Mouse (Mus musculus) adrenal gland, postnatal 4 days (tissue): ENCODE measurements around the gene Actn1. TPM values are rescaled to one million over a fixed set of nuclear protein-coding genes. Genes with fewer than 3 reads are reported as not detected.

Experiments used
- DNase-seq, 2 experiments: peaks; one replicate each; pipeline ENCODE4 v3.0.0; 2021 to 2022; ENCODE audit warnings: low spot score in 2 of 2, mixed read lengths in 2 of 2
- total RNA-seq, 2 experiments: library from RNA; stranded (reverse); gene quantifications; 2 replicates each; pipeline ENCODE4 v1.2.3; 2021

Gene Actn1
- total RNA-seq, 2 experiments from 2014 or later = 59.3 to 80.6 TPM

DNA sequence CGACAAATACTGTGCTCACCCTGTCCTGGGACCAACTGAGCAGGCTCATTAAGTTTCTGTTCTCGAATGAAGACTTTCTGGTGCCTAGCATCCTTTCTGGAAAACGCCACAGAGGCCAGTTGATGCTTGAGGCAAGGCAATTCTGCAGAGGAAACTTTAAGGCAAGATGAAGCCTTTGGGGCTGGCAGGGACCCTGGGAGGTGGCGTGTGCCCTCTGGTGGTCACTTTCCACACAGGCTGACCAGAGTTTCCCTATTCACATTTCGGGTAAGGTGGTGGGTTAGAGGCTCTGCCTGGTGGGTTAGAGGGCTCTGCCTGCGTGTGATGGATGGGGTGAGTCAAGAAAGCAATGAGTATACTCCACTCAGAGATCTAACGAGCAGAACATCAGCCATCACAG, 118.7 kb downstream of the Actn1 start:
- DNase-seq = no peak

DNA sequence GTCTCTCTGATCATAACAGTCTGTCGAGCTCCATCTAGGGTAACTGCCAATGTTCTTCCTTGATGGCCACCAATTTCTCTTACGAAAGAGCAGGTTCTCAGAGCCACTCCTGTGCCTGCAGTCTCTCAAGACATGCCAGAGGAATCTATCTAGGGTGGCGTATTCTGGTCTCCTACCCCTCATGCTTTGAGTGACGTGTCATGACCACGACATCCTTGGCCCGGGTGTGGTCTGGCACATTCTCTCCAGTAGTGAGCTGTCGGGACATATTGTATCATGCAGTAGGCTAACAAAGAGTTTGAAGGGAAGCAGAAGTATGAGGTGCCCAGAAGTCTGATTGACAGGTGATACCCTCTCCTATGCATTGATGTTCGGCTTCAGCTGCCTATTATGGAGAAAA, 119.2 kb downstream of the Actn1 start:
- no peak for DNase-seq

DNA sequence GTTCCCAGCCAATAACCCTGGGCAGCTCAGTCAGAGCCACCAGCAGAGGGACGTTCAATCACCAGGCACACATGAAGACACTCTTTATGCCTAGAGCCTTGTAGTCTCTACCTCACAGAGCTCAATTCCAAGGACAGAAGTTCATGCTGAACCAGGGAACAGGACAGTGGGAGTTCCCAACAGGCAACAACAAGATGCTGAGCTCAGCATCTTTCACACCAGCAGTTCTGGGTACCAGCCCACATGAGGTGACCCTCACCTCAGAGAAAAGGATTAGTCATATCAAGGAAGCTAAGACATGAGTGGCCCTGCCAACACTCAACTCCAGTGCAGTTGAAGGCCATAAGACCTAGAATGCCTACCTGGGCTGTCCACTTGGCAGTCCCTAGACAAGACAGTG, 122.4 kb downstream of the Actn1 start:
- DNase-seq = no peak

DNA sequence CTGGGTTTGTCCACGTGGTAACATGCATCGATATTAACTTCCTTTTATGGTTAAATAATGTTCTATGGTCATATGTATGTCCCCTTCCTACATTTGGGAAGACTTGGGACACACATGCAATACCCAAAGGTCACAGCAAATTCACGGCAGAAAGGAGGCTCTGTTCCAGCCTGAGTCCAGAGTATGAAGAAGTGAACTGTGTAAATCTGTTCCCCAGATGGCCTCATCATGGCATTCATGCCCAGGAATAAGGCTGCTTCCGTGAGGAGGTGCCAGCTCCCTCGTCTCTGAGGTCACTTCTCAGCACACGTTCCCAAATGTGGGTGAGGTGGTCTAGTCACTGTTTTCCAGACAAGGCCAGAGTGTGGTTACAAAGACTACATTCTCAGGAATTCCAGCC, 122.9 kb downstream of the Actn1 start:
- DNase-seq = no peak

DNA sequence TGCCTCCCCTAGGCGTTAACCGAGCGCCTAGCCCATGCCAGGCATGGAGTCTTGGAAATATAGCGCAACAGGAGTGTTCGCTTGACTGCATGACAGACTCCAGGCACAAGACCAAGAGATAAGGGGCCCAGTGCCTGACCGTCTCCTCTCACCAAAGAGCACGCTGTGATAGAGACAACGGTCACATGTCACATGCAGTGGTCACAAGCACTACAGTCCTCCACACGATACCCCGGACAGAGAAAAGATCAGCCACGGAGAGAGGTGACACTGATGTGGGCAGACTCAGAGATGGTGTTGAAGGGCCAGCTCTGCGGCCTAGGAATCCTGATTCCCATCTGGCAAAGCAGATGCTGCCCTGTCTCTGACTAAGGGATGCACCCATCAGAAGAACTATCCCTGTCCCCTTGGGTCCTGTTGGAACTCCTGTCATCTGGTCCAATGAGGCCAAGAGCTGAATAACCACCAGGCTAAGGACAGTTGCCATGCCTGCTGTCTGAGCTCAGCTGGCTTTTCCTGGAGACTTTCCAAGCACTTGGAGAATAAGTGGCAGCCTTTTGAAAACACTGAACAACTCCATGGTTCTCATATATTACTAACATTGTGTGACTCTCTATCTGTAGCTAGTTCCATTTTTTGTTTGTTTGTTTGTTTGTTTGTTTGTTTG, 123.8 kb downstream of the Actn1 start:
- DNase-seq = no peak

DNA sequence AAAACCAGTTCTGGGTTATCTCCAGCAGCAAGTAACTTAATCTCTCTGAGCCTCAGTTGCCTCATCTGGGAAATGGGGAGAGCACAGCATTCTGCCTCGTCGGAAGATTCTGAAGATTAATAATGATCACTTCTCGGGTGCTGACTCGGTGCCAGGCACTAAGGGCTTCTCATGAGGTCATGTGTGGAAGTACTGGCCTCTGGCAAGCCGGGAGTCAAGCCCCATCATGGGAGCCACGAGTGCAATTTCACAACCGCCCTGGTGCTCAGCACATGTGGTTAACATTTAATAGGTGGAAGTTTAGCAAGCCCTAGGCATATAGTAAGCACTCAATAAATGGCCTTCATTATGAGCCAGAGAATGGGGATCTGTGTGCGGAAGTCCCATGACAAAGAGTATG, 125.0 kb downstream of the Actn1 start:
- DNase-seq = no peak

DNA sequence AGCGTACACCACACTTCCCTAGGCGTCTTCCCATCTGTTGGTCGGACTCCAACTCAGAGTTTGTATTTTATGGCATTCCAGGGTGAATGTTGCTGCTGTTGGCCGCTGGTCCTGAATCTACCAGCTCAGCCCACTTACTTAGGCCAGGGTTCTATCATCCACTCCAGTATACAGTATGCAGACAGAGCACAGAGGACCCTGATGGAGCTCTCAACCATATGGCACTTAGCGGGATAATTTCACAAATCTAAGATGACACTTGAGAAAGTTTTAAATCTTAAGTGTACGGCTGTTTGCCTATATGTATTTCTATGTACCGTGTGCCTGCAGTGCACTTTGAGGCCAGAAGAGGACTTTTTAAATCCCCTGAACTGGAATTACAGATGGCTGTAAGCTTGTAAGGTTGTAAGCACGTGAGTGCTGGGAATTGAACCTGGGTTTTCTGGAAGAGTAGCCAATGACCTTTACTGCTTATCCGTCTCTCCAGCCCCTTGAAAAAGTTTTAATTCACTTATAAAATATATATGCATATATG, 127.1 kb downstream of the Actn1 start:
- DNase-seq = no peak

DNA sequence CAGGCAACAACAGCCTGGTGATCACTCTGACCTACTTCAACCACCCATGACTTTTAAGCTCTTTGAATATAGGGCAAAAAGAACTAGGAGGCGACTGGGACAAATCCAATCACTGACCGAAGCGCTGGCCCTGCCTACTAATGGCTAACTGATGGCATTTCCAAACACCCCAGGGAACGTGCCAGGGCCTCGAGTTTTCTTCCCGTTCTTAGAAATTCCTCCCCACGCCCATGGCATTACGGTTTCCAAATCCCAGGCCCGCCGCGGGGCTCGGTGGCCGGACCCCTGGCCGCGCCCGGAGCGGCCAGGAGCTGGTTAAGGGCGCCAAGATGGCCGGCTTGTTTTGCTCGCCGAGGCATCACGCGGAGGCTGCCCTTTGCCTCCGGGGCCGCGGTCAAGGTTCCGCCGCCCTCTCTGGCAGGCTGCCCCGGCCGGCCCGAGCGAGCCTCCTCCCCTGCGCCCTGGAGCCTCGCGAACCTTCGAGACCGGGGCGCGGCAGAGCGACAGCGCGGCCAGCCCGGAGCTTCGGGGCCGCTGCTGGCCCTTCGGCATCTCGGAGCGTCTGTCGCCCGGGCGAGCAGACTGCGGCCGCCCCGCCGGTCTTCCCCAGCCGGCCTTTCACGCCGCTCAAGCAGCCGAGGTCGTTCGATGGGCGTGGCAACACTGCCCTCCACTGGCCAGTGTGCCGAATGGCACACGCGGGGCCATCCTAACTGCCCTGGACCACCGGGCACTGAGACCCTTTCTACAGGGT, 127.7 kb downstream of the Actn1 start:
- DNase-seq = peak; percentile 67 to 78

DNA sequence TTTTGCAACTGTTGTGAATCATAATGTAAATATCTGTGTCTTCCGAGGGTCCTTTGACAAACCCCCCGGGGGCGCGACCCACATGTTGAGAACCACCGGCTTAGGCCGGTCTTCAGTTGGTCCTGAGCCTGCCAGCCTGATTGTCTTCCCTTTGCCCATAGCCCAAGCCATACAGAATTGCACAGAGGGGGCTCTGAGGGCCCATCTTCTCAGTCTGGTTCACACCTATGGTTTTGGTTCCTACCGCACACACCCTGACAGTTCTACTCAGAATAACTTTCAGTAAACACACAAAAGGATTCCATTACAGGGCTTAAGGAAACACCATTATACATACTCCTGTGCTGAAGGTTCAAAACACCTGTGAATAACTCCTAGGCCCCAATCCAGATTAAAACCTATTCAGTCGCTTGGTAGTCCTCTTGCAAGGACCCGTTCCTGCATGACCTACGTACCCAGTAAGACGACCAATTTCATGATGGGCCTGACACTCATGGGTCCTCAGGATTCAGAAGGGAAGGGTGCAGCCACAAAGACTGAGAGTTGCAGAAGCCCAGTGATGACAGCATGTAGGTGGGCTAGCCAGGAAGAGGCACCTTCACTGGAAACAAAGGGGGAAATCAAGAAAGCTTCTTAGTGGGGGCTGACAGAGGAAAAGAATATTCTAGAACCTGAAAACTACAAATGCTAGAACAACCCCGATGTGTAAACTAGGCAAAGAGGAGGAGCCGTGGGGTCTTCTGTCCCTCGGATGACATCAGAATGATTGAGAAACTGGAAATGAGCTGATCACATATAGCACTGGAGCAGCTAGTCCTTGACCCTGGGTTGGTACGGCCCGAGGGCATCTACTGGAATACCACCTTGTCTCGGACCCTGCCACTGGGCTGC, 128.6 kb downstream of the Actn1 start:
- DNase-seq = no peak

DNA sequence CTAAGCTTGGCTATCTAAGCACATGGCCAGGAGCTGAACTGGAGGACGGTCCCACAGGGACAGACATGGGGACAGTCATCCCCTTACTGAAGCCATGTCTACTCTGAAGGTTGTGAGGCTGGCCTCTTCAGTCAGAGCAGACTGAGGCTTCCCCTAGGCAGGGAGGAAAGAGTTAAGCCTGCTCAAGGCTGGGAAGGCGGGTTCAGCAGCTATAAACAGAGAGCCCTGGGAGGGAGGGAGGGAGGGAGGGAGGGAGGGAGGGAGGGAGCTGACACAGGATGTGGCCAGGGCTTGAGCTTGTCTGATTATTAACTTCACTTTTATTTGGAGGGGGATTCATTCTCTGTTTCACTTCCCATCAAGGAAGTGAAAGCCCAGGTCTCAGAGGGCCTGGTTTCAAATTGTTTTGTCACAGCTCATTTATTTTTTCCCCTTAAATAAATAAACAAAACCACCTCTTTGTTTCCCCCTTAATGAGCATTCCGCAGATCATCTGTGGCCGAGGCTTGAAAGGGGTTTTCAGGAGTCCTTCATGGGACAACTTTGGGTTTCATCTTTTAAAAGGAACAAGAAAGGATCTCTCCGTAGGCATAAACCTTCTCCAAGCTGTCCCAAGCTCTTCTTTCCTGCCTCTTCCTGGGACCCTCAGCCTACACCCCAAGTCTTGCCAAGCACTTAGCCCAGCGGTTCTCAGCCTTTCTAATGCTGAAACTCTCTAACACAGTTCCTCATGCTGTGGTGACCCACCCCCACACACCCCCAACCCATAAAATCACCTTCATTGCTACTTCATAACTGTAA, 129.4 kb downstream of the Actn1 start:
- no peak for DNase-seq

DNA sequence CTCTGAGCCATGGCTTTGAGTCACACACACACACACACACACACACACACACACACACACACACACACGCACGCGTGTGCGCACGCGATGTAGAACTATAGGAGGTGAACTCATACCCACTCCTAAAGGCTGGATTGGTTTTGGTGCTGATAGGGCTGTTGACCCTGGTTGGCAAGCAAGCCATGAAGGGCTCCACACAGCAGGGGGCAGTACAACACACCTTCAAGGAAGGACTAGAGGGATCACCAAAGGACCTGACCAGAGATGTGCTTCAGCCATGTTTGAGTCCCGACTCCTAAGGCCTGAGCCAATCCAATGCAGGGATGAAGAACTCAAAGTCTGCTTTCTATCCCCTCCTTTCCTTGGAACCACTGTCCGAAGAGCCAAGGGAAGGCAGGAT, 130.6 kb downstream of the Actn1 start:
- no peak for DNase-seq

DNA sequence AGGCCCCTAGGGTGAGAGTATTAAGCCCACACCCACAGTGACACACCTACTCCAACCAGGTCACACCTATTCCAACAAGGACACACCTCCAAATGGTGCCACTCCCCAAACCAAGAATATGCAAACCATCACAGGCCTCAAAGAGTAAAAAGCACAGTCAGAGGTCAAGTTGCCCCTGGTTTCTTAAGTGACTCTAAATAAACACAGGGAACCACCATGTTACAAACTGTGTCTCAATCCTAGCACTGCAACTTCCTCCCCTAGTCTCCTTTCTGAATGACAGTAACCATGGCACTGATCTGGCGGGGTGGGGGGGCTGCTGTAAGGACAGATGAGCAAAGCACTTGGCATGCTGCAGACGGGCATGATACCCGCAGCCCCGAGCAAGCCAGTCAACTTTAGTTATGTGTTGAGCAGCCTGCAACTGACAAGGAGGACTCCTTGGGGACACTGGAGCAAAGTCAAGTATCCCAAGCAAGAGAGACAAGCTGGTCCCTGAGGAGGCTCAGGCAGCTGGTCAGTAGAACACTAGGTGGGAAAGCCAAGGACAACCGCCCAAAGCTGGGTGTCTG, 132.9 kb downstream of the Actn1 start:
- no peak for DNase-seq

DNA sequence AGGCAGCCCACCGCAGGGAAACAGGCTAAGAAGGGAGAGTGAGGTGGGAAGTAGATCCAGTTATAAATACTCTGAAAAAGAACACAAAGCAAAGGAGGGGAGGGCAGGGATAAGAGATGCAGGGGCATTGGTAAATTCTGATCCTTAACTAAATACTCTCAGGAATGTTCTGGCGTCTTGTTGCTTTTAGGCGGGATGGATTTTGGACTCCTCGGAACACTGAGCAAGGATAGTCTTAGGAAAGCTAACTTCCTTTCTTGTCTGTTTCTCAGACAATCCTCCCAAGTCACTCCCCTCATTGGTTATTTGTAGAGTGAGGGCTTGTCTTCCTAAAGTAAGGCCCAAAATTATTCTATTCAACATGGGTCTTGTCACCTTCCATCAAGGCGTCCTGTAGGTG, 134.9 kb downstream of the Actn1 start:
- DNase-seq = no peak

DNA sequence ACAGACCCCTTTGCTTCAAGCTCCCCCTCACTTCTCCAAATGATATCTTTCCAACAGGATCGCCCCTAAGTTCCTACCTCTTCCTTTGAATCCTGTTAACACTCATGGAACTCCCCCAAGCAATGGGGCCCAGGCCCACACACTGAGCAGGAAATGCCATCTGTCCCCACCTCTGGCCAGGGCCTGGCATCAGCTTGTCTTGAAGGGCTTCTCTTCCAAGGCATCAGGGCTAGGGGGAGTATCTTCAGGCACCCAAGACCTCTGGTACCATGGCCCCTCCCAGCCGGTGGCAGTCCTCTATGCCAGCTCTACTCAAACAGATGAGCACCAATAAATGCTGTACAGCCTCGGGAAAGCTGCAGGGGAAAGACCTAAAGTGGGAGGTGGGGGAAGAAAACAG, 135.4 kb downstream of the Actn1 start:
- DNase-seq = no peak

DNA sequence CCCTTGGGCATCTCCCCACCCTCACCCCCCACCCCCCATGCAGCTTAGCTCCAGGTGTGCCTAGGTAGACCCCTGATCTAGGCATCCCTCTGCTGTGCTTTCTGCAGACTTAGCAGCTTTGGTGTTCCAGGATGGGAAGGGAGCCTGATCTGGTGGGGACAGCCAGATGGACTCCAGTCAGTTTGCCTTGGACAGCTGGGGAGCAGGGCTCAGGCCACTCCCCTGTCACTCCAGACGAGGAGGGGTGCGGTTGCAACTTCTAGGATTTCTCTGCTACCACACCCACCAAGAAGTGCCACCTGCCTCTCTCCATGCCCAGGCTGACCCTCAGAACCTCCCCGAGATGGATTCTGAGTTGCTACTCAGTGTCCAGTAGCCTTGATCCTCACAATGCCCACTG, 136.0 kb downstream of the Actn1 start:
- no peak for DNase-seq

DNA sequence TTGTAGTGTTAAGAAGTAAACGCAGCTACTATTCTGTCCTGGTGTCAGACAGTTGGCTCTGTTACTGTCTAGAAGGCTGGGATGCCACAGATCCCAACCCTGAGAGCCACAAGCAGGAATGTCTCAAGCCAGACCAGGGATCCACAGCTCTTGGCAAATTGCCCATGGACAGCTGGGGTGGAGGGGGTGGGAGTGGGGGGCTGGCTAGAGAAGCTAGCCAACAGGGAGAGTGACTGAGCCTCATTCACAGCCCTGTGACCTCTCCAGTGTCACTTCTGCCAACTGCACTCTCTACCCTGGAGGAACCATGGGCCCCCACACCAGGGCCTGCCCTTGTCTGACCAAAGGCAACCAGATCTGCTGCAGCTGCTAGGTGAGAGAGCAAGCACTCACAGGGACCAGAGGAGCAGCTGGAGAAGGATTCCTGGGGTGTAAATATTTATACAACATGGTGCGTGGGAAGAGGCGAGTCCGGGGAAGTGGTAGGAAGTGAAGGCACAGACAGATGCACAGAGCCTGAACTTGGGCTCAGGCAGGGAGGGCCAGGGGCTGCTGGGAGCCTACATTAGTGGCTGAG, 136.9 kb downstream of the Actn1 start:
- DNase-seq = no peak

DNA sequence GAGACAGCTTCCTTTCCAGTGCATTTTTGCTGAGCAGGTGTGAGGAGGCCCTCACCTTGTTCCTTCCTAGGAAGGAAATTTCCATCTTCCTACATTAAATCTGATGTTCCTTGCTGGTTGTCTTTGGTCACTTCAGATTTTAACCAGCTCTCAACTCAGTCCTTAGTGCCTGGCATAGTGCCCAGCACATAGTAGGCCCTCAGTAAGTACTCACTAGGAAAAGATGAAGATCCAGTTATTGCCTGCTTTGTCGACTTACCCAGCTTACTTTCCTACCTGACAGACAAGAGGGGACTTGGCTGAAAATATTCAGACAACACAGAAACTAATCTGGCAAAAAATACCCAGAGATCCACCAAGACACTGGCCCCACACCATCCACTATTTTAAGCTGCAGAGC, 138.7 kb downstream of the Actn1 start:
- no peak for DNase-seq

DNA sequence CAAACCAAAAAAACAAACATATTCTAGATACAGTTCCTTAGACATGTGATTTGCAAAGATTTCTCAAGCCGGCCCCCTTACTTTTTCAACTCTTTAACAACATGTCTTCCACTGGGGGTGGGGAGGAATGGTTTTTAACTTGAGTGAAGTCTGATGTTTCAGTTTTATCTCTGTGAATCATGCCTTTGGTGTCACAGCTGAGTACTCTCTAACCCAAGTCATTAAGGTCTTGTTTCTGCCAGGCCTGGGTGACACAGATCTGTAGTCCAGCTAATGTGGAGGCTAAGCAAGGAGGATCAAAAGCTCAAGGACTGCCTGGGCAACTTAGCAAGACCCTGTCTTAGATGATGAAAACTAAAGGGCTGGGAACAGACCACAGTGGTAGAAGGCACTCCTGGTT, 141.6 kb downstream of the Actn1 start:
- DNase-seq = no peak
